Mouse (Mus musculus) heart, postnatal 0 days (tissue): ENCODE data around the gene Ffar1.

Experiments used
- CTCF ChIP-seq: IDR thresholded peaks from 2 replicates; pipeline ENCODE4 v1.5.1; 2016; ENCODE audit warnings: antibody characterized with exemption, control low read depth, low read depth
- EP300 ChIP-seq: IDR thresholded peaks from 2 replicates; pipeline ENCODE4 v1.6.1; 2016; ENCODE audit warnings: antibody characterized with exemption, low read depth

- TF ChIP-seq CTCF (peak; percentile 79), EP300 (no peak)
Observed at GRCm38 (mm10) chr7:30859635-30860402, 1.5 kb downstream of the Ffar1 start.
